Mouse (Mus musculus): ENCODE data around the gene Nek4. TPM values are rescaled to one million over a fixed set of nuclear protein-coding genes. Genes with fewer than 3 reads are reported as not detected.
A peak's percentile ranks its signal among the peaks of the same experiment; 100 is the strongest.

The Nek4 gene
- total RNA-seq, 1 experiment, result 16.8 TPM

DNA sequence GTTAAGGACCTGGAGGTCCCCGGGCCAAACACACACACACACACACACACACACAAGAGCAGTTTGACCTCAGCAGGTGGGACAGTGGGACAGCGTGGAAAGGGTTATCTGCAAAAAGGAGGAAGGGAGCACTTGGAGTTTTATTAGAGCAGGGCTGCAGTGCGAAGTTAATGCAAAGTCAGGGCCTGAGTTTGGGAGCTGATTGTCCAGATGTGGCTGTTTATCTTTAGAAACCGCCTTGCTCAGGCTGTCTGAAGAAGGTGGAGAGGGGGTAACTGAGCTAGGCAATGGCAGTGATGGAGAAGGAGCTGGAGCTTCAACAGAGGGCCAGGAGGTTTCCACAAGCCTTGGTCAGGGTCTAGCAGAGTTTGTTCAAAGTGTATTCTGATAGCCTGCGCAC lies 55.6 kb downstream of the Nek4 start:
- no peak for DNase-seq (ENCODE audit: low read depth, low spot score)
- TF ChIP-seq HCFC1 (IDR thresholded peaks at IDR 0.05; ENCODE audit: borderline replicate concordance, insufficient read depth, low read length), result no peak
- TF ChIP-seq ZNF384 (IDR thresholded peaks at IDR 0.05; ENCODE audit: low read depth, low read length), result no peak
- no peak for TF ChIP-seq MAFK (IDR thresholded peaks at IDR 0.05; ENCODE audit: insufficient read depth, low read depth, low read length)
- TF ChIP-seq ZC3H11A (IDR thresholded peaks at IDR 0.05; ENCODE audit: borderline replicate concordance, low read depth, low read length), result no peak
- no peak for TF ChIP-seq CHD2 (IDR thresholded peaks at IDR 0.05; ENCODE audit: low read depth, low read length)
- Histone ChIP-seq H3K9me3 (ENCODE audit: control insufficient read depth, insufficient read depth, low read depth, low read length) (no peaks in the 10 kb centered on the region), H3K4me1 (ENCODE audit: control insufficient read depth in 2 of 2, insufficient read depth in 2 of 2, low read length in 2 of 2, poor library complexity in 1 of 2) (peaks cover 0 to 3% of the 10 kb centered on the region in 2 experiments; a peak in 1 of 4 replicates), H3K4me3 (ENCODE audit: insufficient read depth in 1 of 2, low read depth in 1 of 2, low read length in 2 of 2, poor library complexity in 1 of 2, severe bottlenecking in 1 of 2) (no peak overlapping the region), H3K27ac (ENCODE audit: insufficient read depth, low read depth, low read length, poor library complexity, severe bottlenecking) (no peak overlapping the region), H3K9ac (ENCODE audit: insufficient read depth, low read depth, low read length, poor library complexity, severe bottlenecking) (no peak overlapping the region), H3K36me3 (ENCODE audit: control insufficient read depth, insufficient read depth, low read length, poor library complexity, severe bottlenecking) (peaks cover 8% of the 10 kb centered on the region)
- in situ Hi-C loops (cut with MboI; ENCODE audit: low sequenced_read_pairs in 2 of 2, unreplicated experiment in 2 of 2), result no loop called here

DNA sequence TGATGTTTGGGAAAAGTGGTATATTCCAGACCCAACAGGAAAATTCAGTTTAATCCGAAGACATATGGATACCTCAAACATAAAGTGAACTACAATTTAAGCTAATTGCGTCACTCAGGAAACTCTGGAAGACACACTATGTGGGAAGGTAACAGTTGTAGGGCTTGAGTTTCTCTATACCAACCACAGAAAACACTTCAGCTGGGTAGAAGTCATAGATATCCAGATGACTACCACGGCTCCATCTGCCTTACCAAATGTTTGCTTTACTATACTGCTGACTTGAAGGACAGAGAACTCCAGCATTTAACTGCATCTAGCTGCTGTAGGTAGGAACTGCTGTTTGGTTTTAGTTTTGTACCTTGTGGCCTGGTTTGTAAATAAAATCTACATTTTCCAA lies 60.4 kb downstream of the Nek4 start:
- peaks cover 0 to 3% of the 10 kb centered on the region in 2 experiments; a peak in 2 of 4 replicates for H3K4me1 ChIP-seq (ENCODE audit: control insufficient read depth in 2 of 2, insufficient read depth in 2 of 2, low read length in 2 of 2, poor library complexity in 1 of 2)
- H3K36me3 ChIP-seq (ENCODE audit: control insufficient read depth, insufficient read depth, low read length, poor library complexity, severe bottlenecking), result peaks cover 46% of the 10 kb centered on the region
- 0 out of 2 replicates have a peak, but pooled peaks have one; percentile 54 for TF ChIP-seq CHD2 (IDR thresholded peaks at IDR 0.05; ENCODE audit: low read depth, low read length)
- no peak for TF ChIP-seq ZC3H11A (IDR thresholded peaks at IDR 0.05; ENCODE audit: borderline replicate concordance, low read depth, low read length)
- no peak for TF ChIP-seq ZNF384 (IDR thresholded peaks at IDR 0.05; ENCODE audit: low read depth, low read length)
- TF ChIP-seq HCFC1 (IDR thresholded peaks at IDR 0.05; ENCODE audit: borderline replicate concordance, insufficient read depth, low read length), result no peak
- TF ChIP-seq MAFK (IDR thresholded peaks at IDR 0.05; ENCODE audit: insufficient read depth, low read depth, low read length), result no peak
- in situ Hi-C loops (cut with MboI; ENCODE audit: low sequenced_read_pairs in 2 of 2, unreplicated experiment in 2 of 2), result no loop called here
- no peak overlapping the region for H3K27ac ChIP-seq (ENCODE audit: insufficient read depth, low read depth, low read length, poor library complexity, severe bottlenecking)
- DNase-seq (ENCODE audit: low read depth, low spot score), result no peak
- H3K4me3 ChIP-seq (ENCODE audit: insufficient read depth in 1 of 2, low read depth in 1 of 2, low read length in 2 of 2, poor library complexity in 1 of 2, severe bottlenecking in 1 of 2), result no peak overlapping the region
- no peak overlapping the region for H3K9ac ChIP-seq (ENCODE audit: insufficient read depth, low read depth, low read length, poor library complexity, severe bottlenecking)
- H3K9me3 ChIP-seq (ENCODE audit: control insufficient read depth, insufficient read depth, low read depth, low read length), result no peaks in the 10 kb centered on the region

DNA sequence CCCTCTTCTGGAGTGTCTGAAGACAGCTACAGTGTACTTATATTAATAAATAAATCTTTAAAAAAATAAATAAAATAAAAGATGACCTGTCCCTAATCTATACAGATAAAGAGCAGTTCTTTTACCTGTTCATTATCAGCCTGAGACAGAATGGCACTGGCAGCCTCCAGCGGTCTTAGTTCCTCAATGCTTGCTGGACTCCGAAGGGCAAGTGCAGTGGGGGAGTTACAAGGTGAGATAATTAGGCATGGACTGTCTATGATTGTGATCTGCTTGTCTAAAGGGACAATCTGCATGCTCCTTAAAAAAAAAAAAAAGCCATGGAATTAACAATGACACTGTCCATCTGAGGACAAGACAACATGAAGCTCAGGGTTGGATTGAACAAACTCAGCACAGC lies 62.8 kb downstream of the Nek4 start:
- Histone ChIP-seq H3K27ac (ENCODE audit: insufficient read depth, low read depth, low read length, poor library complexity, severe bottlenecking) (no peak overlapping the region), H3K4me3 (ENCODE audit: insufficient read depth in 1 of 2, low read depth in 1 of 2, low read length in 2 of 2, poor library complexity in 1 of 2, severe bottlenecking in 1 of 2) (no peak overlapping the region), H3K36me3 (ENCODE audit: control insufficient read depth, insufficient read depth, low read length, poor library complexity, severe bottlenecking) (peaks cover 56% of the 10 kb centered on the region), H3K4me1 (ENCODE audit: control insufficient read depth in 2 of 2, insufficient read depth in 2 of 2, low read length in 2 of 2, poor library complexity in 1 of 2) (peaks cover 3 to 4% of the 10 kb centered on the region in 2 experiments; a peak in 3 of 4 replicates), H3K9ac (ENCODE audit: insufficient read depth, low read depth, low read length, poor library complexity, severe bottlenecking) (no peak overlapping the region), H3K9me3 (ENCODE audit: control insufficient read depth, insufficient read depth, low read depth, low read length) (no peaks in the 10 kb centered on the region)
- in situ Hi-C loops (cut with MboI; ENCODE audit: low sequenced_read_pairs in 2 of 2, unreplicated experiment in 2 of 2), result no loop called here
- TF ChIP-seq MAFK (IDR thresholded peaks at IDR 0.05; ENCODE audit: insufficient read depth, low read depth, low read length), result no peak
- no peak for TF ChIP-seq HCFC1 (IDR thresholded peaks at IDR 0.05; ENCODE audit: borderline replicate concordance, insufficient read depth, low read length)
- TF ChIP-seq CHD2 (IDR thresholded peaks at IDR 0.05; ENCODE audit: low read depth, low read length), result no peak
- TF ChIP-seq ZNF384 (IDR thresholded peaks at IDR 0.05; ENCODE audit: low read depth, low read length), result no peak
- TF ChIP-seq ZC3H11A (IDR thresholded peaks at IDR 0.05; ENCODE audit: borderline replicate concordance, low read depth, low read length), result no peak
- DNase-seq (ENCODE audit: low read depth, low spot score), result no peak

DNA sequence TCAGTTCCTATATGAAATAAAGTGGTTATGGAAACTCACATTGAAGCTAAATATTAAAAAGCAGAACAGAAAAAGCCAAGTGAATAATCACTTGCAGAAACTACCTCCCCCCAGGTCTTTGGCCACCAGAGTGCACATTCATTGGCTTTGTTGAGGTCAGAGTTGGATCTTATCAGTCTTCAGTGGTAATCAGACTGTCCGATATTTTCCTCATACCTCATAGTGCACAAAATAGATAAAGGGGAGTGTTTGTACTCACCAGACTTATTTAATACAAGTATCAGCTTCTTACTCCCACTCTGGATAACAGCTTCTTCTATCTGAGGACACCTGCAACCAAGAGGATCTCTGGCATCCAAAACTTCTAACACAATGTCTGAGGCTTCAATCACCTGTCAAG lies 64.9 kb downstream of the Nek4 start:
- peaks cover 4% of the 10 kb centered on the region in 2 experiments for H3K4me1 ChIP-seq (ENCODE audit: control insufficient read depth in 2 of 2, insufficient read depth in 2 of 2, low read length in 2 of 2, poor library complexity in 1 of 2)
- peaks cover 56% of the 10 kb centered on the region for H3K36me3 ChIP-seq (ENCODE audit: control insufficient read depth, insufficient read depth, low read length, poor library complexity, severe bottlenecking)
- TF ChIP-seq MAFK (IDR thresholded peaks at IDR 0.05; ENCODE audit: insufficient read depth, low read depth, low read length), result no peak
- no peak overlapping the region for H3K27ac ChIP-seq (ENCODE audit: insufficient read depth, low read depth, low read length, poor library complexity, severe bottlenecking)
- DNase-seq (ENCODE audit: low read depth, low spot score), result no peak
- H3K9ac ChIP-seq (ENCODE audit: insufficient read depth, low read depth, low read length, poor library complexity, severe bottlenecking), result no peak overlapping the region
- H3K4me3 ChIP-seq (ENCODE audit: insufficient read depth in 1 of 2, low read depth in 1 of 2, low read length in 2 of 2, poor library complexity in 1 of 2, severe bottlenecking in 1 of 2), result no peak overlapping the region
- H3K9me3 ChIP-seq (ENCODE audit: control insufficient read depth, insufficient read depth, low read depth, low read length), result no peaks in the 10 kb centered on the region
- in situ Hi-C loops (cut with MboI; ENCODE audit: low sequenced_read_pairs in 2 of 2, unreplicated experiment in 2 of 2), result no loop called here

DNA sequence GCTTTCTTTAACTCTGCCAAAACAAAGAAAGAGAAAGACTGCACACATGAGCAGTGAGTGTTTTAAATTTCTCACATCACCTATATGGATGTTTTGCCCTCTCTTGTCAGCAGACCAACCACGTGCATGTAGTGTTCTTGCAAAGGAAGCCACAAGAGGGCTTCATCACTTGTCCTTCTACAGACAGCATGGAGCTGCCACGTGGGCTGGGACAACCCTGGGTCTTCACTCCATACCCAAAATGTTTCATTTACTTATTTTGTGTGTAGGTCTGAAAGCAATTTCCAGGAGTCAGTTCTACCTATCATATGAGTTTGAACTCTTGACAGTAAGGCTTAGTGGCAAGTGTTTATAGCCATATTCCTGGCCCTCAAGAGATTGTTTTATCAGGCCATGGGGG lies 66.7 kb downstream of the Nek4 start:
- Histone ChIP-seq H3K9me3 (ENCODE audit: control insufficient read depth, insufficient read depth, low read depth, low read length) (no peaks in the 10 kb centered on the region), H3K4me3 (ENCODE audit: insufficient read depth in 1 of 2, low read depth in 1 of 2, low read length in 2 of 2, poor library complexity in 1 of 2, severe bottlenecking in 1 of 2) (peak overlapping the region; percentile 92 to 96), H3K36me3 (ENCODE audit: control insufficient read depth, insufficient read depth, low read length, poor library complexity, severe bottlenecking) (peaks cover 46% of the 10 kb centered on the region), H3K9ac (ENCODE audit: insufficient read depth, low read depth, low read length, poor library complexity, severe bottlenecking) (peak overlapping the region; percentile 99), H3K4me1 (ENCODE audit: control insufficient read depth in 2 of 2, insufficient read depth in 2 of 2, low read length in 2 of 2, poor library complexity in 1 of 2) (peaks cover 4% of the 10 kb centered on the region in 2 experiments), H3K27ac (ENCODE audit: insufficient read depth, low read depth, low read length, poor library complexity, severe bottlenecking) (no peak overlapping the region; the same call in 1 of the 2 replicates)
- DNase-seq (ENCODE audit: low read depth, low spot score), result no peak
- no peak for TF ChIP-seq ZNF384 (IDR thresholded peaks at IDR 0.05; ENCODE audit: low read depth, low read length)
- 0 out of 2 replicates have a peak, but pooled peaks have one; percentile 34 for TF ChIP-seq CHD2 (IDR thresholded peaks at IDR 0.05; ENCODE audit: low read depth, low read length)
- TF ChIP-seq ZC3H11A (IDR thresholded peaks at IDR 0.05; ENCODE audit: borderline replicate concordance, low read depth, low read length), result no peak
- 0 out of 2 replicates have a peak, but pooled peaks have one; percentile 33 for TF ChIP-seq HCFC1 (IDR thresholded peaks at IDR 0.05; ENCODE audit: borderline replicate concordance, insufficient read depth, low read length)
- no peak for TF ChIP-seq MAFK (IDR thresholded peaks at IDR 0.05; ENCODE audit: insufficient read depth, low read depth, low read length)
- in situ Hi-C loops (cut with MboI; ENCODE audit: low sequenced_read_pairs in 2 of 2, unreplicated experiment in 2 of 2), result no loop called here
